Mouse (Mus musculus) CH12.LX (cell line): ENCODE measurements around the gene Dlk1. TPM values are rescaled to one million over a fixed set of nuclear protein-coding genes. Genes with fewer than 3 reads are reported as not detected.

Source experiments
- DNase-seq: peaks from one replicate; pipeline ENCODE4 v3.0.0-alpha.2; 2013; ENCODE audit errors: extremely low read depth
- H3K27ac ChIP-seq: 2 replicates; pipeline ENCODE4 v1.5.1; 2012; ENCODE audit warnings: low read depth, mild to moderate bottlenecking, control low read depth, moderate library complexity; ENCODE audit not compliant: insufficient read depth
- H3K27me3 ChIP-seq: replicated peaks from 2 replicates; pipeline ENCODE3; 2012; ENCODE audit warnings: inconsistent platforms
- H3K36me3 ChIP-seq, 2 experiments: replicated peaks in 1 of 2; 2 replicates each; pipeline versions ENCODE3 to v1.6.1; 2012; ENCODE audit warnings: inconsistent platforms in 1 of 2, low read length in 1 of 2, mild to moderate bottlenecking in 1 of 2, mixed read lengths in 1 of 2, moderate library complexity in 1 of 2; ENCODE audit not compliant: control insufficient read depth in 1 of 2, insufficient read depth in 1 of 2
- H3K4me1 ChIP-seq, 2 experiments: 2 replicates each; pipeline ENCODE4 v1.6.1; 2012; ENCODE audit warnings: inconsistent platforms in 1 of 2, moderate library complexity in 1 of 2; ENCODE audit not compliant: insufficient read depth in 2 of 2, control insufficient read depth in 1 of 2
- H3K4me2 ChIP-seq: 2 replicates; pipeline ENCODE4 v1.6.1; 2012; ENCODE audit warnings: low read depth, mild to moderate bottlenecking, control low read depth; ENCODE audit not compliant: poor library complexity, insufficient read depth, severe bottlenecking
- H3K4me3 ChIP-seq, 3 experiments: fragments of 150-350 bp in 1 of 3; sonication (generic) in 1 of 3; replicated peaks in 1 of 3; 2 replicates each; pipeline versions ENCODE3 to v1.5.1; 2011 to 2012; ENCODE audit warnings: low read depth in 2 of 3, low read length in 2 of 3, mild to moderate bottlenecking in 2 of 3, moderate library complexity in 2 of 3, control low read depth in 1 of 3, improper control_type of control experiment in 1 of 3, inconsistent platforms in 1 of 3, mixed read lengths in 1 of 3; ENCODE audit not compliant: poor library complexity in 1 of 3
- H3K79me2 ChIP-seq: replicated peaks from 2 replicates; pipeline ENCODE4 v1.6.1; 2012; ENCODE audit warnings: mild to moderate bottlenecking, moderate library complexity; ENCODE audit not compliant: control insufficient read depth, poor library complexity, insufficient read depth, severe bottlenecking; ENCODE audit errors: extremely low read depth
- H3K9ac ChIP-seq: 2 replicates; pipeline ENCODE4 v1.6.1; 2012; ENCODE audit warnings: low read depth, mild to moderate bottlenecking, control low read depth, moderate library complexity; ENCODE audit not compliant: insufficient read depth
- H3K9me3 ChIP-seq: replicated peaks from 2 replicates; pipeline ENCODE3; 2012; ENCODE audit warnings: low read length, inconsistent platforms, mixed read lengths
- ELF1 ChIP-seq: IDR thresholded peaks from 2 replicates; pipeline ENCODE4 v1.6.1; 2014; ENCODE audit warnings: low read depth, mild to moderate bottlenecking, inconsistent platforms, low read length, improper control_type of control experiment
- GABPA ChIP-seq: IDR thresholded peaks from 2 replicates; pipeline ENCODE4 v1.6.1; 2012; ENCODE audit warnings: low read depth, low read length, improper control_type of control experiment, inconsistent platforms; ENCODE audit not compliant: insufficient replicate concordance
- HCFC1 ChIP-seq: IDR thresholded peaks from 2 replicates; pipeline ENCODE4 v1.6.1; 2012; ENCODE audit warnings: low read depth, mild to moderate bottlenecking, inconsistent platforms, low read length, improper control_type of control experiment
- KAT2A ChIP-seq: IDR thresholded peaks from 2 replicates; pipeline ENCODE4 v1.6.1; 2012; ENCODE audit warnings: low read length, improper control_type of control experiment, inconsistent platforms; ENCODE audit not compliant: insufficient replicate concordance
- MXI1 ChIP-seq: IDR thresholded peaks from 2 replicates; pipeline ENCODE4 v1.6.1; 2011; ENCODE audit warnings: mild to moderate bottlenecking, low read depth, low read length, improper control_type of control experiment
- NELFE ChIP-seq: IDR thresholded peaks from 2 replicates; pipeline ENCODE4 v1.6.1; 2011; ENCODE audit warnings: low read depth, low read length, improper control_type of control experiment
- RAD21 ChIP-seq: IDR thresholded peaks from 2 replicates; pipeline ENCODE4 v1.6.1; 2011; ENCODE audit warnings: low read depth, mild to moderate bottlenecking, low read length, improper control_type of control experiment, moderate library complexity
- SMC3 ChIP-seq: IDR thresholded peaks from 2 replicates; pipeline ENCODE4 v1.6.1; 2011; ENCODE audit warnings: low read depth, low read length, improper control_type of control experiment
- TBP ChIP-seq: conservative IDR thresholded peaks from 2 replicates; pipeline ENCODE4 v1.6.1; 2011; ENCODE audit warnings: low read depth, low read length, improper control_type of control experiment
- TCF12 ChIP-seq: IDR thresholded peaks from 2 replicates; pipeline ENCODE4 v1.6.1; 2014; ENCODE audit warnings: low read depth, mild to moderate bottlenecking, inconsistent platforms, low read length, improper control_type of control experiment
- ZMIZ1 ChIP-seq: IDR thresholded peaks from 2 replicates; pipeline ENCODE4 v1.6.1; 2012; ENCODE audit warnings: low read depth, mild to moderate bottlenecking, inconsistent platforms, low read length, improper control_type of control experiment
- ZNF384 ChIP-seq: IDR thresholded peaks from 2 replicates; pipeline ENCODE4 v1.6.1; 2012; ENCODE audit warnings: low read depth, low read length, improper control_type of control experiment, inconsistent platforms
- dilution Hi-C: fragments of 300-500 bp; cut with MboI; formaldehyde crosslinking; loops from 2 replicates; pipeline ENCODE4 v1.14.3; 2020; ENCODE audit warnings: low sequenced_read_pairs; ENCODE audit not compliant: extremely low pct_unique_long_range_greater_than_20kb, extremely low pct_ligation_motif_present
- in situ Hi-C: fragments of 300-500 bp; cut with MboI; formaldehyde crosslinking; loops from 3 replicates; pipeline ENCODE4 v1.14.3; 2019; ENCODE audit warnings: low sequenced_read_pairs, low pct_ligation_motif_present, low pct_unique_long_range_greater_than_20kb, mixed read lengths
- polyA plus RNA-seq: library from polyadenylated mRNA; unstranded; fragments of >175 nt; gene quantifications from 2 replicates; pipeline ENCODE4 v1.2.1, GENCODE M21; 2012; ENCODE audit warnings: low read depth; ENCODE audit not compliant: insufficient read length
- total RNA-seq, 2 experiments: library from RNA; depleted of rRNA; stranded (reverse); fragments of 300-350 nt in 1 of 2; fragments of >200 nt in 1 of 2; gene quantifications; 2 replicates each; pipeline ENCODE4 v1.2.3; 2012 to 2014

Gene Dlk1
- total and polyA plus RNA-seq, 3 experiments: not detected

GRCm38 (mm10) chr12:109445499-109446235 is 7.0 kb upstream of the Dlk1 start:
- no peaks in the 10 kb centered on the region for H3K27me3 ChIP-seq
- DNase-seq: no peak
- H3K4me3 ChIP-seq: no peak overlapping the region
- no peaks in the 10 kb centered on the region for H3K79me2 ChIP-seq
- H3K4me1 ChIP-seq: no peaks in the 10 kb centered on the region; a peak in 1 of 4 replicates
- in situ Hi-C loops: no loop called here
- H3K36me3 ChIP-seq: no peaks in the 10 kb centered on the region
- H3K4me2 ChIP-seq: no peak overlapping the region
- TF ChIP-seq GABPA (no peak), MXI1 (no peak), SMC3 (no peak), RAD21 (no peak), TBP (no peak), ZNF384 (no peak), KAT2A (no peak), TCF12 (no peak), ZMIZ1 (no peak), HCFC1 (no peak), NELFE (no peak)
- H3K27ac ChIP-seq: no peak overlapping the region
- H3K9me3 ChIP-seq: peaks cover 91% of the 10 kb centered on the region
- dilution Hi-C loops: no loop called here
- H3K9ac ChIP-seq: no peak overlapping the region

- H3K27me3 ChIP-seq: no peaks in the 10 kb centered on the region
- no peak overlapping the region for H3K27ac ChIP-seq
- TF ChIP-seq KAT2A: no peak
- no peak for TF ChIP-seq ELF1
- H3K9me3 ChIP-seq: peaks cover 89% of the 10 kb centered on the region
- H3K4me1 ChIP-seq: no peaks in the 10 kb centered on the region; a peak in 1 of 4 replicates
- in situ Hi-C loops (no loop called here), dilution Hi-C loops (no loop called here)
- H3K9ac ChIP-seq: no peak overlapping the region
- H3K36me3 ChIP-seq: no peaks in the 10 kb centered on the region
- DNase-seq: no peak
- no peak overlapping the region for H3K4me3 ChIP-seq
- no peaks in the 10 kb centered on the region for H3K79me2 ChIP-seq
- no peak overlapping the region for H3K4me2 ChIP-seq
These were observed 6.2 kb upstream of the Dlk1 start for GRCm38 (mm10) chr12:109446236-109446941.
